Mouse (Mus musculus) embryonic facial prominence, embryonic 10.5 days (tissue): ENCODE measurements around the gene Astl. TPM values are rescaled to one million over a fixed set of nuclear protein-coding genes. Genes with fewer than 3 reads are reported as not detected.

Experiments used
- DNase-seq: peaks from one replicate; pipeline ENCODE4 v3.0.0-alpha.2; 2017; ENCODE audit warnings: low spot score
- H3K27ac ChIP-seq: fragments of 300-500 bp; sonication (generic); replicated peaks from 2 replicates; pipeline ENCODE4 v1.5.1; 2016; ENCODE audit warnings: mild to moderate bottlenecking
- H3K27me3 ChIP-seq: fragments of 300-500 bp; sonication (generic); replicated peaks from 2 replicates; pipeline ENCODE4 v1.6.1; 2016; ENCODE audit warnings: low read depth, mild to moderate bottlenecking; ENCODE audit not compliant: poor library complexity, severe bottlenecking
- H3K36me3 ChIP-seq: fragments of 300-500 bp; sonication (generic); replicated peaks from 2 replicates; pipeline ENCODE4 v1.6.1; 2016; ENCODE audit warnings: mild to moderate bottlenecking, moderate library complexity
- H3K4me1 ChIP-seq: fragments of 300-500 bp; sonication (generic); 2 replicates; pipeline ENCODE4 v1.6.1; 2016
- H3K4me3 ChIP-seq: fragments of 300-500 bp; sonication (generic); 2 replicates; pipeline ENCODE4 v1.5.1; 2016; ENCODE audit warnings: mild to moderate bottlenecking, moderate library complexity
- H3K9me3 ChIP-seq: fragments of 300-500 bp; sonication (generic); 2 replicates; pipeline ENCODE4 v1.6.1; 2016; ENCODE audit warnings: mild to moderate bottlenecking
- WGBS: fragments of 180-500 bp; shearing (Covaris S2); methylation state at CpG from one replicate; pipeline ENCODE4 v1.1.7; 2016; 5-methylcytosine and 5-hydroxymethylcytosine counted together
- polyA plus RNA-seq: library from polyadenylated mRNA; unstranded; fragments of >200 nt; fragmentation: Nextera tagmentation; extraction: Ambion mirVana; gene quantifications from 2 replicates; pipeline ENCODE4 v1.2.1, GENCODE M21; 2016

Astl gene
- polyA plus RNA-seq, 1 experiment from 2014 or later: 0.09 TPM

GRCm38 (mm10) chr2:127371484-127371861 lies 33.0 kb downstream of the Astl start:
- Histone ChIP-seq H3K4me3 (no peak overlapping the region), H3K4me1 (peaks cover 19% of the 10 kb centered on the region), H3K9me3 (no peaks in the 10 kb centered on the region), H3K27ac (peak overlapping the region; percentile 57; the same call in 1 of the 2 replicates), H3K27me3 (peaks cover 30% of the 10 kb centered on the region), H3K36me3 (no peaks in the 10 kb centered on the region)
- no peak for DNase-seq
- WGBS: 73% methylated on average over 1 of the region's 1 CpGs

- Histone ChIP-seq H3K4me3 (no peak overlapping the region), H3K27me3 (peaks cover 23% of the 10 kb centered on the region), H3K36me3 (no peaks in the 10 kb centered on the region), H3K4me1 (peaks cover 19% of the 10 kb centered on the region), H3K27ac (no peak overlapping the region), H3K9me3 (no peaks in the 10 kb centered on the region)
- 87% methylated on average over 2 of the region's 2 CpGs for WGBS
- no peak for DNase-seq
Measured at GRCm38 (mm10) chr2:127372082-127372481, 33.6 kb downstream of the Astl start.

GRCm38 (mm10) chr2:127374131-127374530 lies 35.7 kb downstream of the Astl start:
- Histone ChIP-seq H3K4me3 (no peak overlapping the region), H3K27ac (0 out of 2 replicates have a peak overlapping the region, but pooled peaks have one; percentile 16), H3K27me3 (peaks cover 14% of the 10 kb centered on the region), H3K9me3 (no peaks in the 10 kb centered on the region), H3K36me3 (no peaks in the 10 kb centered on the region), H3K4me1 (peaks cover 34% of the 10 kb centered on the region)
- DNase-seq: no peak
- WGBS: 88% methylated on average over 3 of the region's 3 CpGs

GRCm38 (mm10) chr2:127375087-127375486 lies 36.6 kb downstream of the Astl start:
- H3K4me3 ChIP-seq: no peak overlapping the region
- H3K9me3 ChIP-seq: no peaks in the 10 kb centered on the region
- H3K27ac ChIP-seq: peak overlapping the region; percentile 16; the same call in 1 of the 2 replicates
- DNase-seq: no peak
- H3K4me1 ChIP-seq: peaks cover 33% of the 10 kb centered on the region
- no peaks in the 10 kb centered on the region for H3K36me3 ChIP-seq
- 71% methylated on average over 3 of the region's 3 CpGs for WGBS
- H3K27me3 ChIP-seq: peaks cover 6% of the 10 kb centered on the region; the same call in 1 of the 2 replicates

GRCm38 (mm10) chr2:127375759-127376341 lies 37.4 kb downstream of the Astl start:
- DNase-seq: peak; percentile 30
- Histone ChIP-seq H3K4me3 (no peak overlapping the region), H3K9me3 (no peaks in the 10 kb centered on the region), H3K27me3 (no peaks in the 10 kb centered on the region), H3K36me3 (no peaks in the 10 kb centered on the region), H3K4me1 (peaks cover 25% of the 10 kb centered on the region), H3K27ac (peak overlapping the region; percentile 30; the same call in 1 of the 2 replicates)
- WGBS: 64% methylated on average over 7 of the region's 7 CpGs

- 71% methylated on average over 6 of the region's 6 CpGs for WGBS
- H3K4me3 ChIP-seq: no peak overlapping the region
- H3K4me1 ChIP-seq: peaks cover 18% of the 10 kb centered on the region
- peak overlapping the region; percentile 30; the same call in 1 of the 2 replicates for H3K27ac ChIP-seq
- no peak for DNase-seq
- H3K36me3 ChIP-seq: no peaks in the 10 kb centered on the region
- no peaks in the 10 kb centered on the region for H3K27me3 ChIP-seq
- no peaks in the 10 kb centered on the region for H3K9me3 ChIP-seq
Measured at GRCm38 (mm10) chr2:127376423-127377051, 38.1 kb downstream of the Astl start.

GRCm38 (mm10) chr2:127377942-127378610 lies 39.6 kb downstream of the Astl start:
- Histone ChIP-seq H3K27ac (peak overlapping the region; percentile 3; the same call in 1 of the 2 replicates), H3K4me3 (no peak overlapping the region), H3K27me3 (no peaks in the 10 kb centered on the region), H3K4me1 (peaks cover 15% of the 10 kb centered on the region), H3K36me3 (no peaks in the 10 kb centered on the region), H3K9me3 (no peaks in the 10 kb centered on the region)
- no peak for DNase-seq
- WGBS: 74% methylated on average over 7 of the region's 7 CpGs

GRCm38 (mm10) chr2:127378611-127378990 lies 40.2 kb downstream of the Astl start:
- Histone ChIP-seq H3K27ac (peak overlapping the region; percentile 3; the same call in 1 of the 2 replicates), H3K4me1 (peaks cover 15% of the 10 kb centered on the region), H3K9me3 (no peaks in the 10 kb centered on the region), H3K36me3 (no peaks in the 10 kb centered on the region), H3K27me3 (no peaks in the 10 kb centered on the region), H3K4me3 (no peak overlapping the region)
- no peak for DNase-seq
- 71% methylated on average over 7 of the region's 7 CpGs for WGBS

DNA sequence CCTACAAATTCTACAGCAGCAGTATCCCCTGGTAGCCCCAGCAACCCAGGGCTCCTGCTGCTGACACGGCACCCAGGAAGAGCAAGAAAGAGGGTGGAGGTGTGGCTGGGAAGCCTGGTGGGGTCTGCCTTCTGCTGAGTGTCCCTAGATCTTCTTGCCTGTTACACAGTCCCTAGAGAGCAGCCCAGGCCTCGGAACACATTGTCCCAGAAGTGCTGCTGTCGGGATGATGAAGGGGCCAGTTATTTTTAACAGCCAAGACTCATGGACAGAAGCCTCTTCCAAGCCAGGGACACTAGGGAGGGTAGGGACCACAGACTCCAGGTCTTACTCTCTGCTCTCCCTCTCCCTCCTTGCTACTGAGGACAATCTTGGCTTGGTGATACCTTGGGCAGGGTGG lies 40.8 kb downstream of the Astl start:
- Histone ChIP-seq H3K27ac (no peak overlapping the region), H3K27me3 (no peaks in the 10 kb centered on the region), H3K9me3 (no peaks in the 10 kb centered on the region), H3K4me3 (no peak overlapping the region), H3K36me3 (no peaks in the 10 kb centered on the region), H3K4me1 (peaks cover 15% of the 10 kb centered on the region)
- DNase-seq: no peak
- WGBS: 74% methylated on average over 3 of the region's 3 CpGs

DNA sequence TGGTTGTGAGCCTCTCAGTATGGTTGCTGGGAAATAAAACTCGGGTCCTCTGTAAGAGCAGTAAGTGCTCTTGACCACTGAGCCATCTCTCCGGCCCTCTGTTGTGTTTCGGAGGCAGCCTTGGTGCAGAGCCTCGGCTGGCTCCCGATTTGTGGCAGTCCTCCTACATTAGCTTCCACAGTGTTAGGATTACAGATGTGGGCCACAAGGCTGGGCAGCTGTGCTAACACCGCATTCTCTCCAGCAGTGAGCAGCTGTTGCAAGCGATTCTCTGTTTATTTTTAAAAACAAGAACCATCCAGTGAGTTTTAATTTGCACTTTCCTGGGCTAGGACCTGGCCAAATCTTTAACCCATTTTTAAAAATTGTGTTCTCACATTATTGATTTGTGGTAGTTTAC lies 45.4 kb downstream of the Astl start:
- Histone ChIP-seq H3K36me3 (no peaks in the 10 kb centered on the region), H3K4me1 (peaks cover 4% of the 10 kb centered on the region), H3K27me3 (no peaks in the 10 kb centered on the region), H3K9me3 (no peaks in the 10 kb centered on the region), H3K4me3 (no peak overlapping the region), H3K27ac (no peak overlapping the region)
- WGBS: 58% methylated on average over 7 of the region's 7 CpGs
- DNase-seq: no peak

GRCm38 (mm10) chr2:127387521-127387920 lies 49.1 kb downstream of the Astl start:
- Histone ChIP-seq H3K27me3 (no peaks in the 10 kb centered on the region), H3K4me3 (no peak overlapping the region), H3K4me1 (peaks cover 8% of the 10 kb centered on the region; the same call in 1 of the 2 replicates), H3K9me3 (no peaks in the 10 kb centered on the region), H3K27ac (no peak overlapping the region), H3K36me3 (no peaks in the 10 kb centered on the region)
- WGBS: 76% methylated on average over 2 of the region's 2 CpGs
- DNase-seq: no peak

- Histone ChIP-seq H3K4me3 (no peak overlapping the region), H3K27ac (no peak overlapping the region), H3K9me3 (no peaks in the 10 kb centered on the region), H3K4me1 (peaks cover 16% of the 10 kb centered on the region), H3K36me3 (no peaks in the 10 kb centered on the region), H3K27me3 (no peaks in the 10 kb centered on the region)
- WGBS: 87% methylated on average over 3 of the region's 3 CpGs
- no peak for DNase-seq
Measured at GRCm38 (mm10) chr2:127390352-127390751, 51.9 kb downstream of the Astl start.

GRCm38 (mm10) chr2:127390846-127391245 lies 52.4 kb downstream of the Astl start:
- 73% methylated on average over 4 of the region's 4 CpGs for WGBS
- H3K27ac ChIP-seq: no peak overlapping the region
- no peaks in the 10 kb centered on the region for H3K9me3 ChIP-seq
- no peaks in the 10 kb centered on the region for H3K27me3 ChIP-seq
- H3K4me3 ChIP-seq: no peak overlapping the region
- H3K36me3 ChIP-seq: no peaks in the 10 kb centered on the region
- peaks cover 15% of the 10 kb centered on the region for H3K4me1 ChIP-seq
- no peak for DNase-seq
